In the genomic region with DNA sequence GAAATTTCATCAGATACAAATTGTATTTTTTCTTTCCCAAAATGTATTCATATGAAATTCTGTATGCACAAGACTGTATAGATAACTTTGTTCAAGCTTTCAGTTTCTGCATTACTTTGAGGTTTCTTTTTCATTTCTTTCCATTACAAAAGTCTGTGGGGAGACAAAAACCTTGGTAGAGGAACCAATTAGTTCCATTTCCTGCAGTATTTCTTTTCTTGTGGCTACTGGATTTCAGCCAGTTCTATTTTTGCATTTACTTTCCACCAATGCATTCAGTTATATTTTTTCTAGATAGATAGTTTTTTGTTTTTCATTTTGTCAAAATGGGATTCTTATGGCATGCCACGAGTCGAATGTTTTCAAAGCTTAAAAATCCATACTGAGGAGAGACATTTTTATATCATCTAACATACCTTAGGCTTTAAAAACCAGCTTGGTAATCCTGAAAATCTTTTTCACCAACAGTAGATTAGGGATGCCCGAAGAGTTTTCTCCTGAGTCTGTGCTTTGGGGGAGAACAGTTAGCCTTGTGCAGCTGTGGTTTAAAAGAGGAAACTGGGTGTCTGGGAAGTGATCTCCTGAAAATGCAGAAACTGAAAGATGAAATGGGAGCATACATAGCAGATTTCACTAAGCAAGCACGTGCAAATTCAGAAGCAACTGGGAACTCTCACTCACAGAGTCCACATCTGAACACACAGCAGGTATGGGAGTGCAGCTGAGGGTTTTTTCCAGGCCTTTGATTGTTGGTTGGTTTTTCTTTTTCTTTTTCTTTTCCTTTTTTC, we compare ENCODE assay signal across 14 mouse cellular contexts.
A peak's percentile ranks its signal among the peaks of the same experiment; 100 is the strongest.
DNase-seq lines count a peak whose midpoint lies in the region; ATAC-seq and TF ChIP-seq lines count a peak whose summit lies in the region.
"Had no signal": no experiment of that assay in that cellular context is flagged by ENCODE, and none has a peak within 500 bp of the region (broad histone marks: within the 10 kb centered on the region; RNA-seq: fewer than 3 reads in every experiment).

No protein-coding gene starts in this region.

- no peaks in the 10 kb centered on the region for H3K27me3 ChIP-seq in embryonic facial prominence, embryonic 13.5 days
- no peaks in the 10 kb centered on the region for H3K27me3 ChIP-seq in embryonic facial prominence, embryonic 10.5 days (replicated peaks; ENCODE audit: low read depth, poor library complexity, severe bottlenecking)
- no peaks in the 10 kb centered on the region for H3K27me3 ChIP-seq in hindbrain, embryonic 16.5 days (replicated peaks; ENCODE audit: control insufficient read depth, insufficient read depth, low read length)
- no peaks in the 10 kb centered on the region for H3K27me3 ChIP-seq in hindbrain, embryonic 12.5 days
- no peaks in the 10 kb centered on the region for H3K27me3 ChIP-seq in limb, embryonic 14.5 days (ENCODE audit: control insufficient read depth, insufficient read depth, low read length)
- H3K27me3 ChIP-seq in kidney, embryonic 16.5 days (ENCODE audit: insufficient read depth, low read length): no peaks in the 10 kb centered on the region
- H3K27me3 ChIP-seq: liver, embryonic 13.5 days had no signal

- peaks cover 3% of the 10 kb centered on the region; the same call in 1 of the 2 replicates for H3K4me1 ChIP-seq in embryonic facial prominence, embryonic 13.5 days
- no peaks in the 10 kb centered on the region for H3K4me1 ChIP-seq in embryonic facial prominence, embryonic 10.5 days
- peaks cover 3% of the 10 kb centered on the region; the same call in 1 of the 2 replicates for H3K4me1 ChIP-seq in hindbrain, embryonic 16.5 days (ENCODE audit: control insufficient read depth, insufficient read depth, low read depth, low read length)
- peaks cover 4% of the 10 kb centered on the region for H3K4me1 ChIP-seq in hindbrain, embryonic 12.5 days
- H3K4me1 ChIP-seq in limb, embryonic 14.5 days (ENCODE audit: control insufficient read depth, insufficient read depth, low read length): no peaks in the 10 kb centered on the region
- no peaks in the 10 kb centered on the region for H3K4me1 ChIP-seq in kidney, embryonic 16.5 days (ENCODE audit: insufficient read depth, low read length)
- H3K4me1 ChIP-seq: liver, embryonic 13.5 days had no signal

- no peak for TF ChIP-seq POLR2A in limb, embryonic 14.5 days (IDR thresholded peaks at IDR 0.05; ENCODE audit: borderline replicate concordance, extremely low read depth, insufficient read depth, insufficient read length)

- H3K27ac ChIP-seq in embryonic facial prominence, embryonic 13.5 days: peak overlapping the region; percentile 48; the same call in 1 of the 2 replicates
- H3K27ac ChIP-seq in embryonic facial prominence, embryonic 10.5 days (replicated peaks): no peak overlapping the region
- 0 out of 2 replicates have a peak overlapping the region, but pooled peaks have one; percentile 9 for H3K27ac ChIP-seq in hindbrain, embryonic 16.5 days (ENCODE audit: low read depth, low read length)
- no peak overlapping the region for H3K27ac ChIP-seq in hindbrain, embryonic 12.5 days
- no peak overlapping the region for H3K27ac ChIP-seq in limb, embryonic 14.5 days (replicated peaks; ENCODE audit: low read depth, low read length)
- no peak overlapping the region for H3K27ac ChIP-seq in kidney, embryonic 16.5 days (ENCODE audit: low read length)
- H3K27ac ChIP-seq: hindbrain, embryonic 14.5 days; liver, embryonic 13.5 days had no signal

- no peak overlapping the region for H3K4me3 ChIP-seq in embryonic facial prominence, embryonic 13.5 days
- no peak overlapping the region for H3K4me3 ChIP-seq in embryonic facial prominence, embryonic 10.5 days
- no peak overlapping the region for H3K4me3 ChIP-seq in hindbrain, embryonic 16.5 days (ENCODE audit: low read length)
- no peak overlapping the region for H3K4me3 ChIP-seq in hindbrain, embryonic 12.5 days
- no peak overlapping the region for H3K4me3 ChIP-seq in limb, embryonic 14.5 days (replicated peaks; ENCODE audit: low read length)
- no peak overlapping the region for H3K4me3 ChIP-seq in kidney, embryonic 16.5 days (ENCODE audit: low read length)
- H3K4me3 ChIP-seq: liver, embryonic 13.5 days had no signal

- WGBS in embryonic facial prominence, embryonic 13.5 days: 33% methylated on average over 4 of the region's 4 CpGs
- 86% methylated on average over 4 of the region's 4 CpGs for WGBS in embryonic facial prominence, embryonic 10.5 days
- 75% methylated on average over 4 of the region's 4 CpGs for WGBS in hindbrain, embryonic 16.5 days
- WGBS in hindbrain, embryonic 12.5 days: 83% methylated on average over 4 of the region's 4 CpGs
- WGBS in limb, embryonic 14.5 days: 67% methylated on average over 4 of the region's 4 CpGs
- WGBS in kidney, embryonic 16.5 days: 59% methylated on average over 4 of the region's 4 CpGs

- H3K36me3 ChIP-seq in embryonic facial prominence, embryonic 13.5 days: no peaks in the 10 kb centered on the region
- H3K36me3 ChIP-seq in embryonic facial prominence, embryonic 10.5 days (replicated peaks): no peaks in the 10 kb centered on the region
- no peaks in the 10 kb centered on the region for H3K36me3 ChIP-seq in hindbrain, embryonic 16.5 days (ENCODE audit: control insufficient read depth, insufficient read depth, low read length)
- peaks cover 3% of the 10 kb centered on the region; the same call in 1 of the 2 replicates for H3K36me3 ChIP-seq in hindbrain, embryonic 12.5 days
- no peaks in the 10 kb centered on the region for H3K36me3 ChIP-seq in limb, embryonic 14.5 days (ENCODE audit: control insufficient read depth, insufficient read depth, low read length)
- H3K36me3 ChIP-seq in kidney, embryonic 16.5 days (ENCODE audit: insufficient read depth, low read length): no peaks in the 10 kb centered on the region
- H3K36me3 ChIP-seq: liver, embryonic 13.5 days had no signal

- no peak overlapping the region for H3K4me2 ChIP-seq in embryonic facial prominence, embryonic 13.5 days
- no peak overlapping the region for H3K4me2 ChIP-seq in hindbrain, embryonic 16.5 days (ENCODE audit: low read length)
- no peak overlapping the region for H3K4me2 ChIP-seq in hindbrain, embryonic 12.5 days (replicated peaks)
- no peak overlapping the region for H3K4me2 ChIP-seq in limb, embryonic 14.5 days (replicated peaks; ENCODE audit: low read depth, low read length, severe bottlenecking)
- no peak overlapping the region for H3K4me2 ChIP-seq in kidney, embryonic 16.5 days (replicated peaks; ENCODE audit: low read depth, low read length)
- H3K4me2 ChIP-seq: hindbrain, embryonic 14.5 days; liver, embryonic 13.5 days had no signal

- no peak for ATAC-seq in embryonic facial prominence, embryonic 13.5 days (ENCODE audit: insufficient number of reproducible peaks, insufficient read depth, low FRiP score, low TSS enrichment, low read depth)
- ATAC-seq in hindbrain, embryonic 16.5 days: no peak
- ATAC-seq in hindbrain, embryonic 12.5 days (ENCODE audit: low FRiP score): no peak
- peak; percentile 81 for ATAC-seq in activated CD4-positive, CD25-positive, alpha-beta regulatory T cell, adult 4 months
- ATAC-seq in limb, embryonic 14.5 days (ENCODE audit: low FRiP score, low read depth): no peak
- no peak for ATAC-seq in kidney, embryonic 16.5 days (ENCODE audit: low FRiP score, low TSS enrichment)

- DNase-seq in embryonic facial prominence, embryonic 10.5 days (ENCODE audit: low spot score): no peak
- DNase-seq in limb, embryonic 14.5 days (ENCODE audit: low spot score): peak; percentile 14
- DNase-seq in neural tube, embryonic 10.5 days (ENCODE audit: extremely low spot score, low spot score): no peak
- DNase-seq: adrenal gland, adult 2 months; gastrocnemius, postnatal 36 days; liver, embryonic 13.5 days; lung, postnatal 4 days; spleen, adult 18-20 months had no signal

- no peaks in the 10 kb centered on the region for H3K9me3 ChIP-seq in embryonic facial prominence, embryonic 13.5 days
- no peaks in the 10 kb centered on the region for H3K9me3 ChIP-seq in embryonic facial prominence, embryonic 10.5 days
- no peaks in the 10 kb centered on the region for H3K9me3 ChIP-seq in hindbrain, embryonic 16.5 days (ENCODE audit: control insufficient read depth, low read length)
- H3K9me3 ChIP-seq in hindbrain, embryonic 12.5 days (replicated peaks): no peaks in the 10 kb centered on the region
- no peaks in the 10 kb centered on the region for H3K9me3 ChIP-seq in limb, embryonic 14.5 days (ENCODE audit: control insufficient read depth, low read length)
- H3K9me3 ChIP-seq in kidney, embryonic 16.5 days (ENCODE audit: low read length): no peaks in the 10 kb centered on the region
- H3K9me3 ChIP-seq: liver, embryonic 13.5 days had no signal

- H3K9ac ChIP-seq in embryonic facial prominence, embryonic 13.5 days: no peak overlapping the region
- H3K9ac ChIP-seq in hindbrain, embryonic 16.5 days (ENCODE audit: low read depth, low read length): no peak overlapping the region
- no peak overlapping the region for H3K9ac ChIP-seq in hindbrain, embryonic 12.5 days
- H3K9ac ChIP-seq in limb, embryonic 14.5 days (ENCODE audit: low read depth, low read length, severe bottlenecking): no peak overlapping the region
- H3K9ac ChIP-seq in kidney, embryonic 16.5 days (replicated peaks; ENCODE audit: low read length): no peak overlapping the region
- H3K9ac ChIP-seq: hindbrain, embryonic 14.5 days; liver, embryonic 13.5 days had no signal

Comparison
In these comparisons a context has a peak if more than half of its experiments do, and no peak if none do; other contexts are left out.
1. H3K27ac ChIP-seq: peak in embryonic facial prominence, embryonic 13.5 days (single experiment) and hindbrain, embryonic 16.5 days (single experiment); none in embryonic facial prominence, embryonic 10.5 days (single experiment), hindbrain, embryonic 12.5 days (single experiment), limb, embryonic 14.5 days (single experiment) and kidney, embryonic 16.5 days (single experiment).